Mouse (Mus musculus) heart, adult 10 weeks (tissue): Measurements from ENCODE around the gene Gm11127. TPM values are rescaled to one million over a fixed set of nuclear protein-coding genes. Genes with fewer than 3 reads are reported as not detected.

Source experiments
- polyA plus RNA-seq: library from polyadenylated mRNA; stranded (reverse); fragments of 350-450 nt; fragmentation: Illumina TruSeq; extraction: RNeasy Lipid Tissue Mini Kit (QIAGEN cat#74804); gene quantifications from one replicate; pipeline ENCODE4 v1.2.3, GENCODE M21; 2014; ENCODE audit warnings: low read depth, low replicate concordance

Gene Gm11127
- not detected for polyA plus RNA-seq

GRCm38 (mm10) chr17:36058362-36058761, at the start of gene Gm11127:
Gene Gm11127, minus strand, starts transcription at chr17:36058371.

GRCm38 (mm10) chr17:36042610-36043169, 15.5 kb downstream of the Gm11127 start, which contains the start of the genes H2-T22 and Gm6034:
Gene H2-T22, minus strand, starts transcription at chr17:36042747.
Gene Gm6034, plus strand, starts transcription at chr17:36042961.

GRCm38 (mm10) chr17:36032351-36032875, 25.8 kb downstream of the Gm11127 start, which contains the start of gene H2-T23:
Gene H2-T23, minus strand, starts transcription at chr17:36032855.

GRCm38 (mm10) chr17:36020191-36021073, 37.7 kb downstream of the Gm11127 start, which contains the start of gene H2-T24:
Gene H2-T24, minus strand, starts transcription at chr17:36020560.

Other genes starting within 250 kb of the Gm11127 start
- gene Ier3, start 236.7 kb downstream of the Gm11127 start, polyA plus RNA-seq, result 49.8 TPM
- 165 TPM for gene Flot1, start 235.1 kb downstream of the Gm11127 start, polyA plus RNA-seq
- 61.0 TPM for gene Tubb5, start 220.1 kb downstream of the Gm11127 start, polyA plus RNA-seq
- 11.2 TPM for gene Mdc1, start 216.9 kb downstream of the Gm11127 start, polyA plus RNA-seq
- gene Nrm, start 197.1 kb downstream of the Gm11127 start, polyA plus RNA-seq, result 2.1 TPM
- gene Ppp1r18, start 192.8 kb downstream of the Gm11127 start, polyA plus RNA-seq, result 15.0 TPM
- gene Dhx16, start 178.6 kb downstream of the Gm11127 start, polyA plus RNA-seq, result 35.4 TPM
- gene 2310061I04Rik, start 160.9 kb downstream of the Gm11127 start, polyA plus RNA-seq, result 140 TPM
- gene Atat1, start 148.3 kb downstream of the Gm11127 start, polyA plus RNA-seq, result 9.7 TPM
- gene Mrps18b, start 142.0 kb downstream of the Gm11127 start, polyA plus RNA-seq, result 69.9 TPM
- 16.9 TPM for gene Ppp1r10, start 141.9 kb downstream of the Gm11127 start, polyA plus RNA-seq
- 71.8 TPM for gene Abcf1, start 88.6 kb downstream of the Gm11127 start, polyA plus RNA-seq
- gene Gnl1, start 78.5 kb downstream of the Gm11127 start, polyA plus RNA-seq, result 26.8 TPM
- gene Prr3, start 78.1 kb downstream of the Gm11127 start, polyA plus RNA-seq, result 5.0 TPM
- gene H2-T24, start 37.8 kb downstream of the Gm11127 start, polyA plus RNA-seq, result 7.0 TPM
- 36.4 TPM for gene H2-T23, start 25.5 kb downstream of the Gm11127 start, polyA plus RNA-seq
- 22.8 TPM for gene H2-T22, start 15.6 kb downstream of the Gm11127 start, polyA plus RNA-seq
- not detected for gene Gm6034, start 15.4 kb downstream of the Gm11127 start, polyA plus RNA-seq
- gene Gm19684, start 63.3 kb upstream of the Gm11127 start, polyA plus RNA-seq, result not detected
- not detected for gene Gm7030, start 71.1 kb upstream of the Gm11127 start, polyA plus RNA-seq
- not detected for gene Gm8909, start 110.2 kb upstream of the Gm11127 start, polyA plus RNA-seq
- not detected for gene H2-T3, start 131.9 kb upstream of the Gm11127 start, polyA plus RNA-seq
- 49.0 TPM for gene Rpp21, start 199.7 kb upstream of the Gm11127 start, polyA plus RNA-seq
- gene Trim39, start 213.9 kb upstream of the Gm11127 start, polyA plus RNA-seq, result 14.2 TPM
- gene H2-M10.2, start 228.1 kb upstream of the Gm11127 start, polyA plus RNA-seq, result not detected